ENCODE assay signal across 9 mouse cellular contexts in the genomic region with DNA sequence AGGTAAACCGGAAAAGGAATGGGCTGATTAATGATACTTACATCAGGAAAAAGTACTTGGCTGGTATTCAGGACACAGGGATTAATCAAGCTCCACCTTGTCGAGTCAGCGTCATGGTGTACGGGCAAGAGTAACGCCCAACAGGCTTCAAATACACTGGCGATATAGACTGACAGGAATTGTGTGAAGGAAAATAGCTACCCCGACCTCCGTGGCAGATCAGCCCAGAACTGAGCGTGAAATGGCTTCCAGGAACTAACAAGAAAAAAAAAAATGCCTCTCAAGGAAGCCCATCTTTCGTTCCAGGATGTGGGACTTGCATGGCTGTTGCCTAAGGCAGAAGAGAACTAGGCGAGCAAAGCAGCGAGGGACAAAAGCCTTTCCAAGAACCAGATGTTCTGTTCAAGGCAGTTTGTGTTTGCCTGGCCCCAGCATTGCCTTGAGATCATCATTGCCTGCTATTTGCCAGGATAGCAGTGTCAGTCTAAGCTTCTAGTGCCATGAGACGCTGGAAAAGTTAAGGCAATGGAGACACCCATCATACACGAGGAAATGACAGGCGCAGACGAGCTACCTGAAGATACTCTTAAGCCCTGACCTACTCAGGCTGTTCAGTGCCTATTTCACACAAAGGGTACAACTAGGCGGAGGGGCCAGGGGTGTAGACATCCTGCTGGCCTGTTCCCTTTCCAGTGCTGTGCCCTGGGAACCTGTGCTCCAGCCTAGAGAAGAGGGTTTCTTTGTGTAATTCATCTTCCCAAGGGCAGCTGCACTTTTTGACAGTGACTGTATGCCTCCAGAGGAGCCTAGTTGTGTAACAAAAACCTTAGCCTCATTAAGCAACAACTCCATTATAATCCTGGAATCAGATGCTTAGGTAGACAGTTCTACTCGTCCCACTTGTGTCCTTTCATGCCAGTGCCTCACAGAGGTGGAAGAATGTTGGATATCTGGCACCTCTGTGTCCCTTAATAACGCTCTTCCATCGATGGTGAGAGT. TPM values are rescaled to one million over a fixed set of nuclear protein-coding genes. Genes with fewer than 3 reads are reported as not detected.
DNase-seq lines count a peak whose midpoint lies in the region; ATAC-seq and TF ChIP-seq lines count a peak whose summit lies in the region.
"Had no signal": no experiment of that assay in that cellular context is flagged by ENCODE, and none has a peak within 500 bp of the region (broad histone marks: within the 10 kb centered on the region; RNA-seq: fewer than 3 reads in every experiment).

No protein-coding gene starts in this region.

- peak overlapping the region; percentile 95 for H3K27ac ChIP-seq in embryonic facial prominence, embryonic 13.5 days
- H3K27ac ChIP-seq in heart, postnatal 0 days (ENCODE audit: low read depth), result peak overlapping the region; percentile 65
- peak overlapping the region; percentile 90 for H3K27ac ChIP-seq in stomach, embryonic 15.5 days

- no peaks in the 10 kb centered on the region for H3K27me3 ChIP-seq in embryonic facial prominence, embryonic 13.5 days
- no peaks in the 10 kb centered on the region for H3K27me3 ChIP-seq in heart, postnatal 0 days (ENCODE audit: control insufficient read depth, insufficient read depth, low read length)
- H3K27me3 ChIP-seq in stomach, embryonic 15.5 days (replicated peaks), result no peaks in the 10 kb centered on the region

- WGBS in embryonic facial prominence, embryonic 13.5 days, result 18% methylated on average over 20 of the region's 20 CpGs
- WGBS in heart, postnatal 0 days, result 34% methylated on average over 20 of the region's 20 CpGs
- 31% methylated on average over 20 of the region's 20 CpGs for WGBS in stomach, embryonic 15.5 days

- H3K9ac ChIP-seq in embryonic facial prominence, embryonic 13.5 days, result peak overlapping the region; percentile 99
- peak overlapping the region; percentile 49 for H3K9ac ChIP-seq in heart, postnatal 0 days (replicated peaks; ENCODE audit: low read depth, low read length)
- H3K9ac ChIP-seq in stomach, embryonic 15.5 days, result peak overlapping the region; percentile 41; the same call in 1 of the 2 replicates

- peak; percentile 2 to 5 for DNase-seq in B cell, adult 2 months
- peak; percentile 44 for DNase-seq in NIH3T3 (ENCODE audit: low read depth)
- peak; percentile 50 for DNase-seq in heart, postnatal 0 days (ENCODE audit: low spot score)
- DNase-seq in kidney, postnatal 25 days, result peak; percentile 28 to 49
- no peak for DNase-seq in layer of hippocampus, postnatal 10 days (ENCODE audit: low spot score in 2 of 2)

- ATAC-seq in embryonic facial prominence, embryonic 13.5 days (ENCODE audit: insufficient number of reproducible peaks, insufficient read depth, low FRiP score, low TSS enrichment, low read depth), result peak; percentile 22; the same call in 1 of the 2 replicates
- ATAC-seq in heart, postnatal 0 days (ENCODE audit: insufficient read depth, low read depth), result no peak
- ATAC-seq in megakaryocyte-erythroid progenitor cell, adult 5-6 weeks (replicated peaks; ENCODE audit: low FRiP score, low TSS enrichment, poor library complexity, severe bottlenecking), result 0 out of 2 replicates have a peak, but pooled peaks have one; percentile 32
- peak; percentile 29; the same call in 1 of the 2 replicates for ATAC-seq in stomach, embryonic 15.5 days (ENCODE audit: insufficient read depth, low FRiP score, low read depth)

- H3K4me1 ChIP-seq in embryonic facial prominence, embryonic 13.5 days, result peaks cover 30% of the 10 kb centered on the region
- H3K4me1 ChIP-seq in heart, postnatal 0 days (ENCODE audit: control insufficient read depth, insufficient read depth), result peaks cover 14% of the 10 kb centered on the region; the same call in 1 of the 2 replicates
- peaks cover 8% of the 10 kb centered on the region for H3K4me1 ChIP-seq in stomach, embryonic 15.5 days

- H3K9me3 ChIP-seq in embryonic facial prominence, embryonic 13.5 days, result no peaks in the 10 kb centered on the region
- H3K9me3 ChIP-seq in heart, postnatal 0 days (replicated peaks; ENCODE audit: control insufficient read depth, low read length), result no peaks in the 10 kb centered on the region
- H3K9me3 ChIP-seq in stomach, embryonic 15.5 days, result no peaks in the 10 kb centered on the region

- H3K4me3 ChIP-seq in embryonic facial prominence, embryonic 13.5 days, result peak overlapping the region; percentile 95
- peak overlapping the region; percentile 99 for H3K4me3 ChIP-seq in heart, postnatal 0 days (ENCODE audit: low read depth, low read length)
- H3K4me3 ChIP-seq in stomach, embryonic 15.5 days (replicated peaks), result peak overlapping the region; percentile 93

- peak overlapping the region; percentile 69 for H3K4me2 ChIP-seq in embryonic facial prominence, embryonic 13.5 days
- peak overlapping the region; percentile 68 for H3K4me2 ChIP-seq in heart, postnatal 0 days (ENCODE audit: low read depth, low read length)
- H3K4me2 ChIP-seq in stomach, embryonic 15.5 days, result peak overlapping the region; percentile 66

- H3K36me3 ChIP-seq in embryonic facial prominence, embryonic 13.5 days, result peaks cover 3% of the 10 kb centered on the region; the same call in 1 of the 2 replicates
- no peaks in the 10 kb centered on the region for H3K36me3 ChIP-seq in heart, postnatal 0 days (replicated peaks; ENCODE audit: control insufficient read depth, insufficient read depth, low read length)
- no peaks in the 10 kb centered on the region for H3K36me3 ChIP-seq in stomach, embryonic 15.5 days

- no peak for TF ChIP-seq EP300 in heart, postnatal 0 days (IDR thresholded peaks at IDR 0.05; ENCODE audit: low read depth)

- no peak for TF ChIP-seq CTCF in heart, postnatal 0 days (IDR thresholded peaks at IDR 0.05; ENCODE audit: low read depth)

RNA-seq across cellular contexts. Expression of gene Cnot6, which starts 1.1 kb away (rescaled TPM):
- polyA plus RNA-seq in embryonic facial prominence, embryonic 13.5 days (2015; fragmentation: Nextera tagmentation; extraction: Ambion mirVana), result 69.2 and 70.0 TPM in 2 replicates
- total RNA-seq in heart, postnatal 0 days (2014; rRNA removed; ENCODE audit: low replicate concordance), result 21.4 and 36.6 TPM in 2 replicates
- polyA plus RNA-seq in heart, postnatal 0 days (2015; fragmentation: Nextera tagmentation; extraction: Ambion mirVana), result 19.6 and 19.8 TPM in 2 replicates
- 104 and 127 TPM in 2 replicates for total RNA-seq in megakaryocyte-erythroid progenitor cell, adult 5-6 weeks (2014; fragmentation: Nextera tagmentation)
- 69.7 and 111 TPM in 2 replicates for total RNA-seq in megakaryocyte-erythroid progenitor cell, adult 5-6 weeks (2017)
- polyA plus RNA-seq in stomach, embryonic 15.5 days (2015; fragmentation: Nextera tagmentation; extraction: Ambion mirVana), result 47.6 and 49.2 TPM in 2 replicates
- total RNA-seq in layer of hippocampus, postnatal 10 days (2021), result 10 to 100 TPM; 49.8 to 51.1 TPM

RNA-seq across cellular contexts. Expression of gene Scgb3a1, which starts 50.2 kb away (rescaled TPM):
- not detected in 2 replicates for polyA plus RNA-seq in embryonic facial prominence, embryonic 13.5 days (2015; fragmentation: Nextera tagmentation; extraction: Ambion mirVana)
- 2.0 and 82.4 TPM in 2 replicates for total RNA-seq in heart, postnatal 0 days (2014; rRNA removed; ENCODE audit: low replicate concordance)
- 2.0 and 301 TPM in 2 replicates for polyA plus RNA-seq in heart, postnatal 0 days (2015; fragmentation: Nextera tagmentation; extraction: Ambion mirVana)
- total RNA-seq in megakaryocyte-erythroid progenitor cell, adult 5-6 weeks (2014; fragmentation: Nextera tagmentation), result not detected in 2 replicates
- not detected in 2 replicates for total RNA-seq in megakaryocyte-erythroid progenitor cell, adult 5-6 weeks (2017)
- polyA plus RNA-seq in stomach, embryonic 15.5 days (2015; fragmentation: Nextera tagmentation; extraction: Ambion mirVana), result not detected in 2 replicates
- total RNA-seq in layer of hippocampus, postnatal 10 days (2021), result under 1 TPM in 1 of 2 experiments, not detected in 1; 0.78 TPM
- total RNA-seq: layer of hippocampus, adult 8-10 months had no signal

Comparison
In these comparisons a context has a peak if more than half of its experiments do, and no peak if none do; other contexts are left out.
1. DNase-seq: peak in B cell, adult 2 months (2 of 2), NIH3T3 (single experiment), heart, postnatal 0 days (single experiment) and kidney, postnatal 25 days (2 of 2); none in layer of hippocampus, postnatal 10 days (0 of 2).
2. H3K9ac ChIP-seq: peak in every context shown above with its lines; median percentile 99 in embryonic facial prominence, embryonic 13.5 days; 49 in heart, postnatal 0 days; 41 in stomach, embryonic 15.5 days.
3. Peak in every context shown above with its lines, with median percentiles within 50 percentile points of each other: H3K27ac ChIP-seq, H3K4me2 ChIP-seq and H3K4me3 ChIP-seq.